Mouse (Mus musculus) brain, embryonic 14.5 days (tissue): ENCODE measurements around the gene Rpl3l. TPM values are rescaled to one million over a fixed set of nuclear protein-coding genes. Genes with fewer than 3 reads are reported as not detected.
"Not testable (repeated sequence)": the region's sequence is repeated elsewhere in the genome, so short reads cannot be mapped to it uniquely, and the experiment has no call there.

Source experiments
- DNase-seq: peaks from one replicate; pipeline ENCODE4 v3.0.0-alpha.2; 2011; ENCODE audit warnings: low read depth
- CTCF ChIP-seq: fragments of 200-500 bp; IDR thresholded peaks from 2 replicates; pipeline ENCODE4 v1.5.1; 2012; ENCODE audit warnings: inconsistent platforms, mild to moderate bottlenecking, moderate library complexity, borderline replicate concordance; ENCODE audit not compliant: insufficient read depth, insufficient read length; ENCODE audit errors: extremely low read depth
- POLR2A ChIP-seq: fragments of 200-500 bp; IDR thresholded peaks from 2 replicates; pipeline ENCODE4 v1.6.1; 2012; ENCODE audit warnings: mild to moderate bottlenecking, inconsistent platforms, borderline replicate concordance; ENCODE audit not compliant: poor library complexity, insufficient read depth, insufficient read length, severe bottlenecking; ENCODE audit errors: extremely low read depth
- polyA plus RNA-seq: library from polyadenylated mRNA; depleted of rRNA; stranded (reverse); fragments of >200 nt; gene quantifications from 2 replicates; pipeline ENCODE4 v1.2.3, GENCODE M21; 2012

Gene Rpl3l
- polyA plus RNA-seq, 1 experiment = 0.08 TPM

DNA sequence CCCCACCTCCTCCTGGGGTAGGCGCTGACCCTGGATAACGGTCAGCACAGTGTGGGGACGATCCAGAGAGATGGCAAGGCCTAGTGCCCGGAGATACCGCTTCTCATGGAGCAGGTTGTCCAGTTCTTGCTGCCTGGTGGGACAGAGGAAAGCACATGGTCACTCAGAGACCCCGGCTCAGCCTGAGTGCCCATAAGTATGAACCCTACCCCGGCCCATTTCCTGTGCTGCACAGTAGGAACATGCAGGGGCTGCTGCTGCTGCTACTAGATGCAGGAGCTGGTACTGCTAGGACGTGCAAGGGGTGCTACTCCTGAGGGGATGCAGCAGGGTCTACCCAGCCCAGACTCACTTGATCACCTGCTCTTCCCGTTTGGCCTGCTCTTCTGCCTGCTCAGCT is 26.4 kb upstream of the Rpl3l start:
- TF ChIP-seq POLR2A = no peak
- no peak for TF ChIP-seq CTCF
- DNase-seq = no peak

GRCm38 (mm10) chr17:24705821-24706220 is 21.8 kb upstream of the Rpl3l start:
- no peak for DNase-seq
- no peak for TF ChIP-seq POLR2A
- TF ChIP-seq CTCF = no peak

DNA sequence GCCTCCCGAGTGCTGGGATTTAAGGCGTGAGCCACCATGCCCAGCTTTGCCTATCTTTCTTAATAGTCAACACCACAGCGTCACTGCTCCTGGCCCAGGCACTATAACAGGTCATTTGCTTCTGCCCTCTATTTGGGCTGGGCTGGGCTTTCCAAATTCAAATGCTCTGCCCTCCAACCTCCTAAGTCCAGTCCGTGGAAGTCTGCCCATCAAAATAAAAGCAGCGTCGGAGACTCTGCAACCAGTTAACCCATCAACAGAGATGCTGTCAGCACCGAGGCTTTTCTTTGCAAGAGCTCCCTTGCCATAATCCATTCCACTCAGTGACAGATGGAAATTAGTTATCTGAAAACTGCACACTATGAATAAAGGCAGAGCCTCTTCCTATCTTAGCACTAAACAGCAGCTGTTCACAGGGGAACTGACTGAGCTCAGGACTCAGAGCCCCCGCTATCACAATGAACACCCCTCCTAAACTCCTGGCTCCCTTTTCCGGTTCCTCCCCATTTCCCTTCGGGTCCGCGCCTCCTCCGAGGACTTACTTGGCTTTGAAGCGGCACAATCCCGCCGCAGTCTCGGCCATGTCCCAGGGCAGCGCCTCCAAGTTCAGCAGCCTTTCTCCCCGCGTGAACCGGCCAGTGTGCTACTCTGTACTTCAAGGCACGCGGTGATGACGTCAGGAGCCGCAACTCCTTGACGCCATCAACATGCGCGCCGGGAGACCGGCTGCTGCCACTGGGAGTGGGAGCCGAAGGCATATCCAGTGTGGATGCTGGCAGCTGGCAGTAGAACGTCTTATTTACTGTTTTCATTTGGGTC is 20.4 kb upstream of the Rpl3l start, which contains the start of gene Tbl3:
TSS of gene Tbl3 (minus strand) at position 679 of the 819 bp plus-strand sequence.
- DNase-seq = peak; percentile 98
- TF ChIP-seq CTCF (no peak), POLR2A (peak; percentile 44; the same call in 1 of the 2 replicates)

GRCm38 (mm10) chr17:24707801-24708425 is 19.7 kb upstream of the Rpl3l start:
- peak; percentile 25 for DNase-seq
- TF ChIP-seq POLR2A = no peak
- TF ChIP-seq CTCF = no peak

DNA sequence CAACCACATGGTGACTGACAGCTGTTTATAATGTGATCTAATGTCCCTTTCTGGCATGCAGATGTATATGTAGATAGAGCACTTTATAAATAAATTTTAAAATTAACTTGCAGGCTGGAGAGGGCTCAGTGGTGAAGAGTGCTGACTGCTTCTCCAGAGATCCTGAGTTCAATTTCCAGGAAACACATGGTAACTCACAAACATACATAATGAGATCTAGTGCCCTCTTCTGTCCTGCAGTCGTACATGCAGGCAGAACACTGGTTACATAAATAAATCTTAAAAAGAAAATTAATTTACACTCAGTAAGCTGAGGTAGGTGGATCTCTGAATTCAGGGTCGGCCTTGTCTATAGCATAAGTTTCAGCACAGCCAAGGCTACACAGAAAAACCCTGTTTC is 19.0 kb upstream of the Rpl3l start:
- TF ChIP-seq CTCF (no peak; the same call in 1 of the 2 replicates), POLR2A (no peak)
- peak; percentile 59 for DNase-seq

- TF ChIP-seq POLR2A (no peak), CTCF (no peak)
- no peak for DNase-seq
Observed at GRCm38 (mm10) chr17:24715556-24715955, 12.1 kb upstream of the Rpl3l start.

DNA sequence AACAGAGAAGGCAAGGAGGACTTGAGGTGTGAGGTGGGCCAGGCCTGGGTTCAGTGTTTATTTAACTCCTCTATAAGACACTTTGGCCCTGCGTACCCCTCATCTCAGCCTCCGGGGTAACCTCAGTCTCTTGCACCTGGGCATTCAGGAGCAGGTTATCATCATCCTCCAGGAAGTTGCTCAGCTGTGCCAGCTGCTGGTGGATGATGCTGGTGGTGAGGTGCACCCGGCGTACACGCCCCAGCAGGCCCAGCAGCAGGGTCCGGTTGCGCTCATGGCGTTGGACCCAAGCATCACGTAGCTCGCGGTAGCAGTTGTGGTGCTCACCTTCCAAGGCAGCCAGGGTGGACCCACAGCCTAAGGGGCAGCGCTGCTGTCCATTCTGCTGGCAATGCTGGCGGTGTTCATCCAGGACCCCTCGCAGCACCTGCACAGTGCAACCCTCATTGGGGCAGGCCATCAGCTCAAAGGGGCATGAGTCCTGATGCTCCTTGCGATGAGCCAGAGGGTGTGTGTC is 11.4 kb upstream of the Rpl3l start:
- TF ChIP-seq CTCF = no peak
- TF ChIP-seq POLR2A = no peak
- no peak for DNase-seq

DNA sequence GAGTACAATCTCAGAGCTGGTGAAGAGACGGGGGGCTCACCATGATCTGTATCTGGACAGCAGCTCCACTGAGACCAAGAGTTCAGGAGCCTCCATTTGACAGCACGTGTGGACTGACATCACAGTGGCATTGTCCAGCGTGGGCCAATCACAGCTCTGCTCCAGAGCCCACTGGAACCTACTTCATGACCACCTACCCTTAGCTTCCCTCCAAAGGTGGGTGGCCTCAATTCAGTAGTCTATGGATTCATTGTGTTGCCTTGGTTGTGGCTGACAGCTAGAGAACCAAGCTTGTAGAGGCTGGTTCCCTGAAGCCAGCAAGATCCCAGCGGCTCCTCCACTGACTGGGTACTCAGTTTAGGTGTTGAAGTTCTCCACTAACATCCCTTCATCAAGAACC is 9.7 kb upstream of the Rpl3l start, which contains the start of the genes Rnf151 and Rps2:
TSS of gene Rnf151 (minus strand) at position 121 of the 400 bp plus-strand sequence.
TSS of gene Rps2 (plus strand) at position 174 of the 400 bp plus-strand sequence.
- DNase-seq = no peak
- TF ChIP-seq CTCF = no peak
- no peak for TF ChIP-seq POLR2A

DNA sequence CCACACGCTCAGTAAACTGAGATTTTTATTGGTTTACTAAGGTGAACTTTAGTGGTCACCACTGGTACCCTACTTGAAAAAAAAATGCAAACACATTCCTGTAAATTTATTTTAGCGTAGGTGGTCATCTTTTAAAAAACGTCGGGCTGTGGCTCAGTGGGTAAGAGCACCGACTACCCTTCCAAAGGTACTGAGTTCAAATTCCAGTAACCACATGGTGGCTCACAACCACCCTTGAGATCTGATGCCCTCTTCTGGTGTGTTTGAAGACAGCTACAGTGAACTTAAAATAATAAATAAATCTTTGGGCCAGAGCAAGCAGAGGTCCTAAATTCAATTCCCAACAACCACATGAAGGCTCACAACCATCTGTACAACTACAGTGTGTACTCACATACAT is 8.7 kb upstream of the Rpl3l start:
- 0 out of 2 replicates have a peak, but pooled peaks have one; percentile 1 for TF ChIP-seq CTCF
- not testable (repeated sequence) for DNase-seq

GRCm38 (mm10) chr17:24719494-24720222 is 8.0 kb upstream of the Rpl3l start:
- peak; percentile 100 for DNase-seq
- TF ChIP-seq POLR2A (peak; percentile 85; the same call in 1 of the 2 replicates), CTCF (no peak)

DNA sequence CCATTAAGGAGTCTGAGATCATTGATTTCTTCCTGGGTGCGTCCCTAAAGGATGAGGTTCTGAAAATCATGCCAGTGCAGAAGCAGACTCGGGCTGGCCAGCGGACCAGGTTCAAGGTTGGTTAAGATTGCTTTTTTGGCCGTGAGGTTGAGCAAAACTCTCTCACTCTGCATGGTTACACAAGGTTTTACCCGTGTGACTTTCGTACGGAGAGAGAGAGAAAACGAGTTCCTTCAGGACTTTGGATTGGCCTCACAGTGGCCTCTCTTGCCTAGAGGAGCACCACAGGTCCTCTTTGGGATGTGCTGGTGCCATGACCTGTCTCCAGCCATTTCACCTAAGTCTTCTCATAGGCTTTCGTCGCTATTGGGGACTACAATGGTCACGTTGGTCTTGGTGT is 7.0 kb upstream of the Rpl3l start:
- not testable (repeated sequence) for DNase-seq

DNA sequence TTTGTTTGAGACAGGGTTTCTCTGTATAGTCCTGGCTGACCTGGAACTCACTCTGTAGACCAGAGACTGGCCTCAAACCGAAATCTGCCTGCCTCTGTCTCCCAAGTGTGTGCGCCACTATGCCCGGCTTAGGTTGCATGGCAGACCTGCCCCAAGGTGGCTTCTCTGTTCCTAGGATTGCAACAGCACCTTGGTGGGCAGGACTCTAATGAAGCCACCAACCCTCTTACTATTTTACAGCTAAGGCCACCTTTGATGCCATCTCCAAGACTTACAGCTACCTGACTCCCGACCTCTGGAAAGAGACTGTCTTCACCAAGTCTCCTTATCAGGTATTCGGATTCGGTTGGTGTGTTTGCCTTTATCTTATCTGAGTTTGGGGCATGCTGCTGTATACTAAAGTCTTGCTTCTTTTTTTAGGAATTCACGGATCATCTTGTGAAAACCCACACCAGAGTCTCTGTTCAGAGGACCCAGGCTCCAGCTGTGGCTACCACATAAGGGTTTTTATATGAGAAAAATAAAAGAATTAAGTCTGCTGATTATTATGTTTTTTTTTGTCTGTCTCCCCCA is 6.2 kb upstream of the Rpl3l start:
- DNase-seq = not testable (repeated sequence)
